Mouse (Mus musculus) stomach, postnatal 0 days (tissue): ENCODE measurements at regions not wholly inside any gene's neighbourhood (a gene's known extent, or its start where the extent isn't known, plus 50 kb on each side); places are given as distances from the start of the nearest gene placed in this dataset.
A peak's percentile ranks its signal among the peaks of the same experiment; 100 is the strongest.

ENCODE experiments used
- ATAC-seq: fragments of 200-750 bp; cut with Nextera tagmentation; 2 replicates; pipeline ENCODE4 v1.8.0; 2017; ENCODE audit not compliant: low FRiP score, low TSS enrichment
- DNase-seq: peaks from one replicate; pipeline ENCODE4 v3.0.0-alpha.2; 2016; ENCODE audit warnings: low spot score
- H3K27ac ChIP-seq: fragments of 300-500 bp; sonication (generic); replicated peaks from 2 replicates; pipeline ENCODE4 v1.5.1; 2014; ENCODE audit warnings: mild to moderate bottlenecking, control low read depth
- H3K27me3 ChIP-seq: fragments of 300-500 bp; sonication (generic); 2 replicates; pipeline ENCODE4 v1.6.1; 2014; ENCODE audit warnings: low read length; ENCODE audit not compliant: control insufficient read depth, insufficient read depth
- H3K36me3 ChIP-seq: fragments of 300-500 bp; sonication (generic); 2 replicates; pipeline ENCODE4 v1.6.1; 2014; ENCODE audit warnings: low read length, mixed read lengths; ENCODE audit not compliant: control insufficient read depth, insufficient read depth
- H3K4me1 ChIP-seq: fragments of 300-500 bp; sonication (generic); replicated peaks from 2 replicates; pipeline ENCODE4 v1.6.1; 2014; ENCODE audit warnings: antibody characterized with exemption; ENCODE audit not compliant: control insufficient read depth, insufficient read depth
- H3K4me2 ChIP-seq: fragments of 300-500 bp; sonication (generic); replicated peaks from 2 replicates; pipeline ENCODE4 v1.6.1; 2014; ENCODE audit warnings: low read depth, mild to moderate bottlenecking, control low read depth, moderate library complexity
- H3K4me3 ChIP-seq: fragments of 300-500 bp; sonication (generic); 2 replicates; pipeline ENCODE4 v1.5.1; 2014; ENCODE audit warnings: low read depth, low read length, control low read depth
- H3K9ac ChIP-seq: fragments of 300-500 bp; sonication (generic); 2 replicates; pipeline ENCODE4 v1.6.1; 2014; ENCODE audit warnings: mild to moderate bottlenecking, low read length, control low read depth, mixed read lengths
- H3K9me3 ChIP-seq: fragments of 300-500 bp; sonication (generic); 2 replicates; pipeline ENCODE4 v1.6.1; 2016; ENCODE audit warnings: low read length; ENCODE audit not compliant: control insufficient read depth
- CTCF ChIP-seq: IDR thresholded peaks from 2 replicates; pipeline ENCODE4 v1.5.1; 2016; ENCODE audit warnings: antibody characterized with exemption, low read depth, mild to moderate bottlenecking, moderate library complexity
- EP300 ChIP-seq: optimal IDR thresholded peaks from 2 replicates; pipeline ENCODE3; 2016; ENCODE audit warnings: antibody characterized with exemption
- WGBS: fragments of 180-500 bp; shearing (Covaris S2); extraction: QIAGEN DNeasy Blood & Tissue Kit; methylation state at CpG from one replicate; pipeline ENCODE4 v1.1.7; 2014; 5-methylcytosine and 5-hydroxymethylcytosine counted together

- Histone ChIP-seq H3K27ac (no peak overlapping the region), H3K36me3 (no peaks in the 10 kb centered on the region), H3K9me3 (no peaks in the 10 kb centered on the region), H3K4me2 (no peak overlapping the region), H3K4me3 (no peak overlapping the region), H3K4me1 (no peaks in the 10 kb centered on the region), H3K27me3 (no peaks in the 10 kb centered on the region), H3K9ac (no peak overlapping the region)
- TF ChIP-seq CTCF, result no peak
- TF ChIP-seq EP300, result no peak
- WGBS, result 63% methylated on average over 3 of the region's 3 CpGs
- DNase-seq (no peak), ATAC-seq (no peak)
Observed at GRCm38 (mm10) chr1:185682458-185682750, 227.8 kb downstream of the Slc30a10 start.

- WGBS, result 81% methylated on average over 9 of the region's 9 CpGs
- Histone ChIP-seq H3K4me3 (no peak overlapping the region), H3K4me1 (no peaks in the 10 kb centered on the region), H3K27me3 (no peaks in the 10 kb centered on the region), H3K9me3 (no peaks in the 10 kb centered on the region), H3K27ac (no peak overlapping the region), H3K36me3 (no peaks in the 10 kb centered on the region), H3K4me2 (no peak overlapping the region), H3K9ac (no peak overlapping the region)
- peak; percentile 56 for TF ChIP-seq CTCF
- TF ChIP-seq EP300, result no peak
- ATAC-seq (no peak), DNase-seq (no peak)
Observed at GRCm38 (mm10) chr1:185684638-185685037, 230.0 kb downstream of the Slc30a10 start.

DNA sequence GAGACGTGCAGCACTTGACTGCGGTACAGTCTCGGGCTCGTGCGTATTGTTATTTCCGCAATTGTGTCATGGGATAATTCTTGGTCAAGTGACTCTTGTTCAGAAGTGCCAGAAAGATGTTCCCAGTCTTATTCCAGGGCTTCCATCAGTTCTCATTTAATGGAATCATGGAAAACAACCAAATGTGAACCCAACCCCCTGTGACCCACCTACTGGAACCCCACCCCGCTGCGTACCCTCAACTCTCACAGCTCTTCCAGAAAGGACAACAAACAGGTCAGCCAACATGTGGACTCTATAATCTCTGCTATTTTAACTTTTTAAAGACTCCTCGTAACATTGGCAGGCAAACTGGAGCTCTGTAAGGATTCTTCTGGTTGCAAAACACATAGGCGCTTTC, 233.9 kb downstream of the Slc30a10 start:
- no peak for DNase-seq
- TF ChIP-seq EP300, result no peak
- TF ChIP-seq CTCF, result no peak
- no peak overlapping the region for H3K27ac ChIP-seq
- WGBS, result 80% methylated on average over 10 of the region's 10 CpGs
- no peak overlapping the region for H3K4me3 ChIP-seq
- H3K36me3 ChIP-seq, result no peaks in the 10 kb centered on the region
- H3K27me3 ChIP-seq, result no peaks in the 10 kb centered on the region
- no peak for ATAC-seq
- H3K9me3 ChIP-seq, result no peaks in the 10 kb centered on the region
- H3K4me2 ChIP-seq, result no peak overlapping the region
- H3K9ac ChIP-seq, result no peak overlapping the region
- no peaks in the 10 kb centered on the region for H3K4me1 ChIP-seq

GRCm38 (mm10) chr1:185695394-185695793, 240.7 kb downstream of the Slc30a10 start:
- no peak overlapping the region for H3K4me2 ChIP-seq
- no peak overlapping the region for H3K27ac ChIP-seq
- H3K36me3 ChIP-seq, result no peaks in the 10 kb centered on the region
- no peak overlapping the region for H3K4me3 ChIP-seq
- H3K4me1 ChIP-seq, result no peaks in the 10 kb centered on the region
- no peak for ATAC-seq
- no peaks in the 10 kb centered on the region for H3K27me3 ChIP-seq
- TF ChIP-seq CTCF (no peak), EP300 (no peak)
- WGBS, result 91% methylated on average over 2 of the region's 2 CpGs
- DNase-seq, result no peak
- H3K9ac ChIP-seq, result no peak overlapping the region
- H3K9me3 ChIP-seq, result no peaks in the 10 kb centered on the region

- H3K9me3 ChIP-seq, result no peaks in the 10 kb centered on the region
- no peak for ATAC-seq
- no peak overlapping the region for H3K4me2 ChIP-seq
- no peak overlapping the region for H3K4me3 ChIP-seq
- 90% methylated on average over 6 of the region's 6 CpGs for WGBS
- H3K4me1 ChIP-seq, result no peaks in the 10 kb centered on the region
- DNase-seq, result no peak
- H3K9ac ChIP-seq, result no peak overlapping the region
- no peaks in the 10 kb centered on the region for H3K27me3 ChIP-seq
- no peaks in the 10 kb centered on the region for H3K36me3 ChIP-seq
- no peak for TF ChIP-seq CTCF
- TF ChIP-seq EP300, result no peak
- H3K27ac ChIP-seq, result no peak overlapping the region
Observed at GRCm38 (mm10) chr1:185699758-185700157, 245.1 kb downstream of the Slc30a10 start.

GRCm38 (mm10) chr1:185726324-185726723, 271.7 kb downstream of the Slc30a10 start:
- Histone ChIP-seq H3K27me3 (no peaks in the 10 kb centered on the region), H3K4me2 (no peak overlapping the region), H3K9ac (no peak overlapping the region), H3K9me3 (no peaks in the 10 kb centered on the region), H3K4me1 (no peaks in the 10 kb centered on the region), H3K4me3 (no peak overlapping the region), H3K27ac (no peak overlapping the region), H3K36me3 (no peaks in the 10 kb centered on the region)
- WGBS, result 75% methylated on average over 2 of the region's 2 CpGs
- TF ChIP-seq CTCF, result no peak
- TF ChIP-seq EP300, result no peak
- DNase-seq (no peak), ATAC-seq (no peak)

- no peak for TF ChIP-seq CTCF
- no peak for TF ChIP-seq EP300
- Histone ChIP-seq H3K36me3 (no peaks in the 10 kb centered on the region), H3K27me3 (no peaks in the 10 kb centered on the region), H3K9me3 (no peaks in the 10 kb centered on the region), H3K9ac (no peak overlapping the region), H3K4me2 (no peak overlapping the region), H3K4me3 (no peak overlapping the region), H3K27ac (no peak overlapping the region), H3K4me1 (no peaks in the 10 kb centered on the region)
- ATAC-seq (no peak), DNase-seq (no peak)
Observed at GRCm38 (mm10) chr1:185726811-185727210, 272.2 kb downstream of the Slc30a10 start.
